Mouse (Mus musculus): ENCODE measurements at regions not wholly inside any gene's neighbourhood (a gene's known extent, or its start where the extent isn't known, plus 50 kb on each side); places are given as distances from the start of the nearest gene placed in this dataset.

- DNase-seq, result no peak
Observed at GRCm38 (mm10) chr16:50766055-50766770, 175.3 kb upstream of the Ccdc54 start.

GRCm38 (mm10) chr16:50762096-50762495 is 171.1 kb upstream of the Ccdc54 start:
- DNase-seq, result no peak

- no peak for DNase-seq
Observed at GRCm38 (mm10) chr16:50759979-50760378, 169.0 kb upstream of the Ccdc54 start.

- peak; percentile 66 for DNase-seq
Observed at GRCm38 (mm10) chr16:50756696-50757095, 165.7 kb upstream of the Ccdc54 start.

- DNase-seq, result no peak
Observed at GRCm38 (mm10) chr16:50753612-50754389, 162.8 kb upstream of the Ccdc54 start.

- DNase-seq, result no peak
Observed at GRCm38 (mm10) chr16:50753046-50753445, 162.1 kb upstream of the Ccdc54 start.

- DNase-seq, result no peak
Observed at GRCm38 (mm10) chr16:50752277-50752600, 161.3 kb upstream of the Ccdc54 start.

- no peak for DNase-seq
Observed at GRCm38 (mm10) chr16:50751495-50752276, 160.7 kb upstream of the Ccdc54 start.

GRCm38 (mm10) chr16:50747698-50748097 is 156.7 kb upstream of the Ccdc54 start:
- no peak for DNase-seq

GRCm38 (mm10) chr16:50745723-50746122 is 154.8 kb upstream of the Ccdc54 start:
- DNase-seq, result no peak

- DNase-seq, result peak; percentile 40
Observed at GRCm38 (mm10) chr16:50737396-50737843, 146.5 kb upstream of the Ccdc54 start.

- DNase-seq, result peak; percentile 94
Observed at GRCm38 (mm10) chr16:50736151-50737047, 145.4 kb upstream of the Ccdc54 start.

- no peak for DNase-seq
Observed at GRCm38 (mm10) chr16:50733359-50733758, 142.4 kb upstream of the Ccdc54 start.

GRCm38 (mm10) chr16:50732082-50733006 is 141.4 kb upstream of the Ccdc54 start:
- DNase-seq, result peak; percentile 96

GRCm38 (mm10) chr16:50729341-50729740 is 138.4 kb upstream of the Ccdc54 start:
- DNase-seq, result no peak

- DNase-seq, result no peak
Observed at GRCm38 (mm10) chr16:50723144-50723543, 132.2 kb upstream of the Ccdc54 start.

GRCm38 (mm10) chr16:50717306-50718017 is 126.5 kb upstream of the Ccdc54 start:
- DNase-seq, result peak; percentile 43

GRCm38 (mm10) chr16:50709727-50710126 is 118.8 kb upstream of the Ccdc54 start:
- no peak for DNase-seq

GRCm38 (mm10) chr16:50707906-50708305 is 117.0 kb upstream of the Ccdc54 start:
- no peak for DNase-seq

GRCm38 (mm10) chr16:50705921-50706320 is 115.0 kb upstream of the Ccdc54 start:
- DNase-seq, result no peak
